Mouse (Mus musculus) midbrain, embryonic 11.5 days (tissue): Measurements from ENCODE around the gene Clrn3. TPM values are rescaled to one million over a fixed set of nuclear protein-coding genes. Genes with fewer than 3 reads are reported as not detected.

Experiments used
- ATAC-seq: fragments of 200-750 bp; cut with Nextera tagmentation; 2 replicates; pipeline ENCODE4 v1.8.0; 2017; ENCODE audit warnings: moderate TSS enrichment, moderate library complexity; ENCODE audit not compliant: low FRiP score
- DNase-seq: peaks from one replicate; pipeline ENCODE4 v3.0.0; 2015; ENCODE audit warnings: low spot score; ENCODE audit errors: missing footprints
- H3K27ac ChIP-seq: fragments of 300-500 bp; sonication (generic); 2 replicates; pipeline ENCODE4 v1.5.1; 2014; ENCODE audit warnings: low read depth, low read length
- H3K27me3 ChIP-seq: fragments of 300-500 bp; sonication (generic); 2 replicates; pipeline ENCODE4 v1.6.1; 2014; ENCODE audit warnings: mild to moderate bottlenecking, low read length, moderate library complexity, mixed read lengths; ENCODE audit not compliant: control insufficient read depth, insufficient read depth
- H3K36me3 ChIP-seq: fragments of 300-500 bp; sonication (generic); 2 replicates; pipeline ENCODE4 v1.6.1; 2014; ENCODE audit warnings: mild to moderate bottlenecking, low read length, moderate library complexity, mixed read lengths; ENCODE audit not compliant: control insufficient read depth, insufficient read depth
- H3K4me1 ChIP-seq: fragments of 300-500 bp; sonication (generic); 2 replicates; pipeline ENCODE4 v1.6.1; 2014; ENCODE audit warnings: low read length; ENCODE audit not compliant: control insufficient read depth, insufficient read depth
- H3K4me2 ChIP-seq: fragments of 300-500 bp; sonication (generic); 2 replicates; pipeline ENCODE4 v1.6.1; 2014; ENCODE audit warnings: mild to moderate bottlenecking, moderate library complexity
- H3K4me3 ChIP-seq: fragments of 300-500 bp; sonication (generic); 2 replicates; pipeline ENCODE4 v1.5.1; 2014; ENCODE audit warnings: low read depth, low read length
- H3K9ac ChIP-seq: fragments of 300-500 bp; sonication (generic); 2 replicates; pipeline ENCODE4 v1.6.1; 2014; ENCODE audit warnings: low read length
- H3K9me3 ChIP-seq: fragments of 300-500 bp; sonication (generic); 2 replicates; pipeline ENCODE4 v1.6.1; 2016; ENCODE audit warnings: low read length; ENCODE audit not compliant: control insufficient read depth
- WGBS: fragments of 180-500 bp; shearing (Covaris S2); extraction: QIAGEN DNeasy Blood & Tissue Kit; methylation state at CpG from one replicate; pipeline ENCODE4 v1.1.7; 2014; 5-methylcytosine and 5-hydroxymethylcytosine counted together
- polyA plus RNA-seq: library from polyadenylated mRNA; unstranded; fragments of >200 nt; fragmentation: Nextera tagmentation; extraction: Ambion mirVana; gene quantifications from 2 replicates; pipeline ENCODE4 v1.2.1, GENCODE M21; 2014

Clrn3 gene
- polyA plus RNA-seq, 1 experiment from 2014 or later = not detected

DNA sequence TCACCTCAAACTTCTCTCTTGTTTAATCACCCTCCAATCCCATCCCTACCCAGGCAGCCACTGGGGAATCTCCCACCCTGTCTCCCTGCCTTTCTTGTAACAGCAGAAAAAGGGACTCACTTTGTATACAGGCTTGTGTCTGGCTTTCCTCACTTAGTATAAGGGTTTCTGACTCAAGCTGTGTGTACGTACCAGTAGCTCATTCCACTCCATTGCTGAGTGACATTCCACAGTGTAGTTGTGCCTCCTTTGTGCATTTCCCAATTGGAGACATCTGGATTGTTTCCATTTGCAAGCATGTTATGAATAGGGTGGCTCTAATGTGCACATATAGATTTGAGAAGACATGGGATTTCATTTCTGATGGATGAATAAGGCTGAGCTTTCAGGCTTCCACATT lies 31.8 kb upstream of the Clrn3 start:
- Histone ChIP-seq H3K4me3 (no peak overlapping the region), H3K27ac (no peak overlapping the region), H3K4me2 (no peak overlapping the region), H3K27me3 (no peaks in the 10 kb centered on the region), H3K9me3 (no peaks in the 10 kb centered on the region), H3K36me3 (no peaks in the 10 kb centered on the region), H3K4me1 (no peaks in the 10 kb centered on the region), H3K9ac (no peak overlapping the region)
- DNase-seq = no peak
- WGBS = 77% methylated on average over 1 of the region's 1 CpGs
- ATAC-seq = no peak

DNA sequence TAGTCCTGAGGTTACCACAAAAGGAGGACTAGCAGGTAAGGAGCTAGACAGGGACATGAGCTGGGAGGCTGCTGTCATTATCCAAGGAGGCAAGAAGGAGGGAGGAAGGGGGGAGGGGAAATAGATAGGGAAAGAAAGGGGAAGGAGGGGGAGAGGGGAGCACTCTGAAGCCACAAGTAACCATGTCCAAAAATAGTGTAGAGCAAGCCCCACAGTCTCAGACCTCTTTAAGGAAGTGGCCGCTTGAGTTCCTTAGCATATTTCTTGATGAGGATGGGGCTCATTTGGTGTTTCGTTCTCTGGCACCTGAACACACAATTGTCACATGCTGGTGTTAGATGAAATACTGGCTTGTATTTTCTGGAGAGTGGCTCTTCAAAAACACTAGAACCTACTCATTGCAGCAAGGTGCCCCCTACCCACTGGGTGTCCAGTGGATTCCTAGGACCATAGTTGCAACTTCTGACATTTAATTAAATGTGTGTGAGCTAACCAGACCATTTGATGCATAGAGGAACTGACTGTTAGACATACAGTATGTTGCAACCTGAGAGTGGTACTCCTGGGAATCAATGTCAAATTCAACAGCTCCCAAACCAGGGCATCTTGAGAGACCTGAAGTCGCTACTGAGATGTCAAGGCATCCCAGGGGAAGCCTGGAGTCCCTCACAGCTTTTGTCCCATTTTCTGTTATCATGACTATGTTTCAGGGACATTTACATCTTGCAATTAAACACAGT lies 28.4 kb upstream of the Clrn3 start:
- no peak overlapping the region for H3K4me2 ChIP-seq
- no peaks in the 10 kb centered on the region for H3K36me3 ChIP-seq
- ATAC-seq (no peak), DNase-seq (no peak)
- H3K27me3 ChIP-seq = no peaks in the 10 kb centered on the region
- H3K4me3 ChIP-seq = no peak overlapping the region
- no peak overlapping the region for H3K27ac ChIP-seq
- no peak overlapping the region for H3K9ac ChIP-seq
- H3K9me3 ChIP-seq = no peaks in the 10 kb centered on the region
- 90% methylated on average over 3 of the region's 3 CpGs for WGBS
- H3K4me1 ChIP-seq = no peaks in the 10 kb centered on the region

DNA sequence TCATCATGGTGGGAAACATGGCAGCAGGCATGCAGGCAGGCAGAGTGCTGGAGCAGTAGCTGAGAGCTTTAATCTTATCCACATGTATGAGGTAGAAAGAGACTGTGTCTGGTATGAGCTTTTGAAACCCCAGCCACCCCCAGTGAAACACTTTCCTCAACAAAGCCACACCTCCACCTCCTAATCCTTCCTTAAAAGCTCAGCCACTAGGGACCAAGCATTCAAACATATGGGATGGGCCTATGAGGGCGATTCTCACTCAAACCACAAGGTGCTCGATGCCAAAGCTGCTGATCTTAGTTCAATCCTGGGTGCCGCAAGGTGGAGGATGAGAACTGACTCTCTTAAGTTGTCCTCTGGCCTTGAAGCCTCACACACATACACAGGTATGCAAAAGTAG lies 25.1 kb upstream of the Clrn3 start:
- Histone ChIP-seq H3K4me2 (no peak overlapping the region), H3K9me3 (no peaks in the 10 kb centered on the region), H3K4me1 (no peaks in the 10 kb centered on the region), H3K27me3 (no peaks in the 10 kb centered on the region), H3K9ac (no peak overlapping the region), H3K27ac (no peak overlapping the region), H3K36me3 (no peaks in the 10 kb centered on the region), H3K4me3 (no peak overlapping the region)
- DNase-seq (no peak), ATAC-seq (no peak)
- WGBS = 73% methylated on average over 3 of the region's 3 CpGs

DNA sequence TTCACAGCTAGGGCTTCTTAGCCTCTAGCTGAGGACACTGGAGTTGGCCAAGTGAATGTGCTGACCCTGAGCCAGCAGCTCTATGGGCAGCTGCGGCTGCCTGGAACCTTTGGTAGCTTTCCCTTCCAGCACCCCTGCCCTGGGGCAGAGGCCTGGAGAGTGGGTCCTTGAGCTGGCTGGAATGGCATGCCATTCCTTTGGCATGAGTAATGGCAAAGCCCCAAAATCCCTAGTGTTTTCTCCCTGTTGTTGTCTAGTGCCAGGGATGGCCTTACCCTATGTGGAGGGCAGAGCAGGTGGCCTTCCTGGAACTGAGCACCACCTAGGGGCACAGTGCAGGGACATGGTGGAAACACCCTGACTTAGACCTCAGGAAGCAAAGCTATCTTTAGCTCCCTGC lies 23.1 kb upstream of the Clrn3 start:
- Histone ChIP-seq H3K9ac (no peak overlapping the region), H3K4me3 (no peak overlapping the region), H3K9me3 (no peaks in the 10 kb centered on the region), H3K27ac (no peak overlapping the region), H3K4me2 (no peak overlapping the region), H3K27me3 (no peaks in the 10 kb centered on the region), H3K4me1 (no peaks in the 10 kb centered on the region), H3K36me3 (no peaks in the 10 kb centered on the region)
- DNase-seq (no peak), ATAC-seq (no peak)
- WGBS = 81% methylated on average over 1 of the region's 1 CpGs

DNA sequence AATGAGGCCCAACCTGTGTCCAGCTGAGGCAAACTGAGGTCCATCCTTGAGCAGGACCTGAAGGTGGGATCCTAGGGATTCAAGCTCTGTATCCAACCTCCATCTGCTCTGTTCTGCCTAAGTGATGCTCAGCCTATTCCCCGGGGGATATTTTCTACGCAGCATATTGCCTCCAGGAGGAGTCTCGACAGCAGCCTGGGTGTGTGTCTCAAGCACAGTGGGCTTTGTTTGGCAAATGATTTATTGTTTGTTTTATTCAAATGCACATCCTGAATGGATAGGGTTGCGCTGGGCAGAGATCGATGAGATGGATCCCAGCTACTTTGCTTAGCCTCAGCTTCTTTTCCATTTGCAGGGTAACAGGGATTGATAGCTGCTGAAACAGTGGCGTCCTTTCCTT lies 20.0 kb upstream of the Clrn3 start:
- no peaks in the 10 kb centered on the region for H3K36me3 ChIP-seq
- H3K9me3 ChIP-seq = no peaks in the 10 kb centered on the region
- DNase-seq (no peak), ATAC-seq (no peak)
- WGBS = 86% methylated on average over 6 of the region's 6 CpGs
- H3K27me3 ChIP-seq = no peaks in the 10 kb centered on the region
- H3K4me3 ChIP-seq = no peak overlapping the region
- H3K9ac ChIP-seq = no peak overlapping the region
- no peak overlapping the region for H3K4me2 ChIP-seq
- H3K4me1 ChIP-seq = no peaks in the 10 kb centered on the region
- H3K27ac ChIP-seq = no peak overlapping the region

DNA sequence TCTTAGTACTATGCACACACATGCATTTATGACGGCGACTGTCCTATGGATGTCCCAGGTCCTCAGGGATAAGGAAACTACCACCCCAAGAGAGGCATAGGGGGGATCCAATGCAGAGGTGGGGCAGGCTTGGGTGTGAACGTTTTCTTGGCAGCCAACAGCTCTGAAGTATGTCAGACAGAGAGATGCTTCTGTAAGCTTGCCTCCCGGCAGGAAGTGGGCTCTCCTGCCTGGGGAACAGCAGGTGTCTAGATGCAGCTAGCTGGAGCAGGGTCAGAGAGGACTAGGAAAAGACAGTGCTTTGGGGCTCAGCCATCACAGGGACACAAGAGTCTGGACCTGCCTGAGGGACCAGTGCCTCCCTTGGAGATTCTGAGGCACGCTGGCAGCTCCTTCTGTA lies 18.1 kb upstream of the Clrn3 start:
- ATAC-seq (no peak), DNase-seq (no peak)
- Histone ChIP-seq H3K27me3 (no peaks in the 10 kb centered on the region), H3K4me2 (no peak overlapping the region), H3K9me3 (no peaks in the 10 kb centered on the region), H3K4me3 (no peak overlapping the region), H3K27ac (no peak overlapping the region), H3K9ac (no peak overlapping the region), H3K4me1 (no peaks in the 10 kb centered on the region), H3K36me3 (no peaks in the 10 kb centered on the region)
- WGBS = 63% methylated on average over 5 of the region's 5 CpGs

DNA sequence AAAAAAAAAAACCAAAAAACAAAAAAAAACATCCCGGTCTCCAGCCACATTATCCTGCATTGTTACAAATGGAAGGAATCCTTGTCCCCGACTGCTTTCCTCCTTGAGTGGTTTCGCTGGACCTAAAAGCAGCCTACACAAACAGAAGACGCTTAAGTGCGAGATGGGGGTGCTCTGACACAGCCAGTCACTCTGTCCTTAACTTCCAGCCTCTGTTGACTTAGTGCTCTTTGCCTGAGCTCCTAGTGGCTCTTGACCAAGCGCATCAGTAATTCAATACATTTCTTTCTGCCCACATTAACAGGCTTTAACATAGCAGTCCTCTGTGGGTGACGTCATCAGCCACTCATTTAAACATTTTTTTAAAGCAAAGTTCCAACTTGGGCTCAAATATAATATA lies 17.5 kb upstream of the Clrn3 start:
- no peaks in the 10 kb centered on the region for H3K36me3 ChIP-seq

DNA sequence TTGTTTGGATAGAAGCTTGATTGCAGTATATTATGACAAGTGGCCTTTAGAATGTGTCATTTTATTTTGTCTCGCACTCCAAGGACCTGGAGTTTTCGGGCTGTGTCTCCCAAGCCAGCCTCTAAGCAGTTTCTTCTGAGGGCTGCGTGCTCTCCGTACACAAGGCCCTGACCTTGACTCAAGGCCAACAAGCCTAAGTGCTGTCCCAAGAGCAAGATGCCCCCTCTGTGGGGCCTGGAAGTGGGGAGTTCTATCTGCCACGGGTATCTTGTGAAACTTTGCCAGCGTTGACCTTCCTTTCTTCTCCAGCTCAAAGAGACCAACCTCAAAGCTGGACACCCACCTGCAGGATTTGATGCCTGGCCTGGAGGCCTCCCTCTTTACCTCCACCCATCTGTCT lies 15.9 kb upstream of the Clrn3 start:
- H3K4me3 ChIP-seq = no peak overlapping the region
- H3K36me3 ChIP-seq = no peaks in the 10 kb centered on the region
- 91% methylated on average over 6 of the region's 6 CpGs for WGBS
- H3K27me3 ChIP-seq = no peaks in the 10 kb centered on the region; the same call in 1 of the 2 replicates
- DNase-seq (no peak), ATAC-seq (no peak)
- H3K9me3 ChIP-seq = no peaks in the 10 kb centered on the region
- no peak overlapping the region for H3K27ac ChIP-seq
- H3K9ac ChIP-seq = no peak overlapping the region
- no peaks in the 10 kb centered on the region for H3K4me1 ChIP-seq
- H3K4me2 ChIP-seq = no peak overlapping the region

More for the DNA sequence above, 17.5 kb upstream of the Clrn3 start:
- Histone ChIP-seq H3K27ac (no peak overlapping the region), H3K4me3 (no peak overlapping the region), H3K27me3 (no peaks in the 10 kb centered on the region), H3K4me2 (no peak overlapping the region), H3K4me1 (no peaks in the 10 kb centered on the region), H3K9ac (no peak overlapping the region), H3K9me3 (no peaks in the 10 kb centered on the region)
- 78% methylated on average over 7 of the region's 7 CpGs for whole genome bisulfite sequencing
- ATAC-seq (no peak), DNase-seq (no peak)

DNA sequence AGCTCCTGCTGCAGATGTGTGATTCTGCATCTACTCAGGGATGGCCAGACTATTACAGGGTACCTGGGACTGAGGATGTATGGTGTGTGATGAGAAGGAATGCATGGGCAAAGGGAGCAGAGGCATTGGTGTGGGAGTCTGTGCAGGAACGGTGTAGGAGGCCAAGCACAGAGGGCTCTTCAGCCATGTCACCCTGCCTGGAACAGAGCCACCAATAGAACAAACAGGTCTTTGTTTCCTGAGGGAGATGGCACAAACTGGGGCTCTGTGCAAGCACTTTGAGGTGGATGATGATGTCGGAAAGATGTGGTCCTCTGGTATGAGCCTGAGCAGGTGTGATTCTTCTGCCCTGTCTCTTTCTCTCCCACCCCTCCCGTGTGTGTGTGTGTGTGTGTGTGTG lies 14.6 kb upstream of the Clrn3 start:
- Histone ChIP-seq H3K4me2 (no peak overlapping the region), H3K9me3 (no peaks in the 10 kb centered on the region), H3K9ac (no peak overlapping the region), H3K27me3 (peaks cover 8% of the 10 kb centered on the region), H3K4me3 (no peak overlapping the region), H3K27ac (no peak overlapping the region), H3K36me3 (no peaks in the 10 kb centered on the region), H3K4me1 (peaks cover 5% of the 10 kb centered on the region)
- ATAC-seq = no peak
- 68% methylated on average over 3 of the region's 3 CpGs for WGBS
- no peak for DNase-seq
